Mouse (Mus musculus) MEL (cell line): ENCODE measurements around the gene Ppargc1a. TPM values are rescaled to one million over a fixed set of nuclear protein-coding genes. Genes with fewer than 3 reads are reported as not detected.

Source experiments
- DNase-seq: peaks from one replicate; pipeline ENCODE4 v3.0.0; 2011; ENCODE audit warnings: low read depth, low spot score
- H3K27ac ChIP-seq: 2 replicates; pipeline ENCODE4 v1.5.1; 2012; ENCODE audit warnings: low read depth, mild to moderate bottlenecking, control low read depth, low read length, moderate library complexity; ENCODE audit not compliant: control insufficient read depth
- H3K27me3 ChIP-seq, 2 experiments: fragments of 150-350 bp in 1 of 2; sonication (generic) in 1 of 2; 2 replicates each; pipeline ENCODE4 v1.6.1; 2012; ENCODE audit warnings: low read length in 2 of 2, mild to moderate bottlenecking in 2 of 2, improper control_type of control experiment in 1 of 2, moderate library complexity in 1 of 2; ENCODE audit not compliant: insufficient read depth in 2 of 2, control insufficient read depth in 1 of 2
- H3K36me3 ChIP-seq, 2 experiments: 2 replicates each; pipeline ENCODE4 v1.6.1; 2012 to 2014; ENCODE audit warnings: low read length in 2 of 2, improper control_type of control experiment in 1 of 2, inconsistent platforms in 1 of 2, mild to moderate bottlenecking in 1 of 2; ENCODE audit not compliant: insufficient read depth in 2 of 2, control insufficient read depth in 1 of 2
- H3K4me1 ChIP-seq, 2 experiments: fragments of 150-350 bp in 1 of 2; sonication (generic) in 1 of 2; 2 replicates each; pipeline ENCODE4 v1.6.1; 2012; ENCODE audit warnings: low read length in 2 of 2, improper control_type of control experiment in 1 of 2, mild to moderate bottlenecking in 1 of 2; ENCODE audit not compliant: insufficient read depth in 2 of 2, control insufficient read depth in 1 of 2
- H3K4me3 ChIP-seq, 2 experiments: fragments of 150-350 bp in 1 of 2; sonication (generic) in 1 of 2; 2 replicates each; pipeline ENCODE4 v1.5.1; 2012; ENCODE audit warnings: low read depth in 2 of 2, low read length in 2 of 2, mild to moderate bottlenecking in 2 of 2, moderate library complexity in 2 of 2, control low read depth in 1 of 2, improper control_type of control experiment in 1 of 2; ENCODE audit not compliant: control insufficient read depth in 1 of 2, insufficient read depth in 1 of 2
- H3K79me2 ChIP-seq: 2 replicates; pipeline ENCODE4 v1.6.1; 2012; ENCODE audit warnings: mild to moderate bottlenecking, low read length, moderate library complexity; ENCODE audit not compliant: control insufficient read depth, poor library complexity, insufficient read depth
- H3K9ac ChIP-seq: 2 replicates; pipeline ENCODE4 v1.6.1; 2012; ENCODE audit warnings: low read depth, mild to moderate bottlenecking, control low read depth, low read length, moderate library complexity; ENCODE audit not compliant: control insufficient read depth, poor library complexity, severe bottlenecking
- H3K9me3 ChIP-seq: fragments of 150-350 bp; sonication (generic); replicated peaks from 2 replicates; pipeline ENCODE4 v1.6.1; 2012; ENCODE audit warnings: mild to moderate bottlenecking, low read length, improper control_type of control experiment, moderate library complexity; ENCODE audit not compliant: insufficient read depth
- BHLHE40 ChIP-seq: IDR thresholded peaks from 2 replicates; pipeline ENCODE4 v1.6.1; 2012; ENCODE audit warnings: low read depth, mild to moderate bottlenecking, inconsistent platforms, low read length, improper control_type of control experiment, borderline replicate concordance
- CHD1 ChIP-seq: IDR thresholded peaks from 2 replicates; pipeline ENCODE4 v1.6.1; 2012; ENCODE audit warnings: low read depth, mild to moderate bottlenecking, inconsistent platforms, low read length, improper control_type of control experiment
- CHD2 ChIP-seq: IDR thresholded peaks from 2 replicates; pipeline ENCODE4 v1.6.1; 2011; ENCODE audit warnings: low read length, improper control_type of control experiment
- E2F4 ChIP-seq: IDR thresholded peaks from 2 replicates; pipeline ENCODE4 v1.6.1; 2011; ENCODE audit warnings: low read depth, low read length, improper control_type of control experiment, borderline replicate concordance
- GABPA ChIP-seq: IDR thresholded peaks from 2 replicates; pipeline ENCODE4 v1.6.1; 2012; ENCODE audit warnings: low read depth, mild to moderate bottlenecking, inconsistent platforms, low read length, improper control_type of control experiment, moderate library complexity
- HCFC1 ChIP-seq: IDR thresholded peaks from 2 replicates; pipeline ENCODE4 v1.6.1; 2012; ENCODE audit warnings: low read depth, mild to moderate bottlenecking, inconsistent platforms, low read length, improper control_type of control experiment, moderate library complexity
- KAT2A ChIP-seq: conservative IDR thresholded peaks from 2 replicates; pipeline ENCODE4 v1.6.1; 2012; ENCODE audit warnings: low read depth, low read length, improper control_type of control experiment, inconsistent platforms
- MAFK ChIP-seq: IDR thresholded peaks from 2 replicates; pipeline ENCODE4 v1.6.1; 2011; ENCODE audit warnings: low read depth, mild to moderate bottlenecking, low read length, improper control_type of control experiment, borderline replicate concordance
- MAX ChIP-seq: IDR thresholded peaks from 2 replicates; pipeline ENCODE4 v1.6.1; 2011; ENCODE audit warnings: low read length, improper control_type of control experiment
- MEF2A ChIP-seq: IDR thresholded peaks from 2 replicates; pipeline ENCODE4 v1.6.1; 2014; ENCODE audit warnings: low read depth, mild to moderate bottlenecking, inconsistent platforms, low read length, improper control_type of control experiment; ENCODE audit not compliant: poor library complexity, insufficient replicate concordance, severe bottlenecking; ENCODE audit errors: extremely low read depth
- MYC ChIP-seq: IDR thresholded peaks from 2 replicates; pipeline ENCODE4 v1.6.1; 2011; ENCODE audit warnings: low read depth, mild to moderate bottlenecking, low read length, improper control_type of control experiment, moderate library complexity
- NELFE ChIP-seq: IDR thresholded peaks from 2 replicates; pipeline ENCODE4 v1.6.1; 2011; ENCODE audit warnings: low read depth, low read length, improper control_type of control experiment
- NRF1 ChIP-seq: IDR thresholded peaks from 2 replicates; pipeline ENCODE4 v1.6.1; 2014; ENCODE audit warnings: low read depth, mild to moderate bottlenecking, inconsistent platforms, low read length, improper control_type of control experiment, moderate library complexity; ENCODE audit not compliant: poor library complexity, insufficient read depth, severe bottlenecking
- POLR2A ChIP-seq, 2 experiments: IDR thresholded peaks; 2 replicates each; pipeline ENCODE4 v1.6.1; 2011 to 2012; ENCODE audit warnings: low read length in 2 of 2, mild to moderate bottlenecking in 2 of 2, control low read depth in 1 of 2, improper control_type of control experiment in 1 of 2, low read depth in 1 of 2, moderate library complexity in 1 of 2; ENCODE audit not compliant: control insufficient read depth in 1 of 2, insufficient read depth in 1 of 2, poor library complexity in 1 of 2
- POLR2AphosphoS2 ChIP-seq: IDR thresholded peaks from 2 replicates; pipeline ENCODE4 v1.6.1; 2011; ENCODE audit warnings: low read length, improper control_type of control experiment
- RCOR1 ChIP-seq: IDR thresholded peaks from 2 replicates; pipeline ENCODE4 v1.6.1; 2012; ENCODE audit warnings: low read depth, mild to moderate bottlenecking, inconsistent platforms, low read length, improper control_type of control experiment
- SMC3 ChIP-seq: IDR thresholded peaks from 2 replicates; pipeline ENCODE4 v1.6.1; 2011; ENCODE audit warnings: low read depth, low read length, improper control_type of control experiment
- TCF12 ChIP-seq: IDR thresholded peaks from 2 replicates; pipeline ENCODE4 v1.6.1; 2014; ENCODE audit warnings: low read depth, mild to moderate bottlenecking, inconsistent platforms, low read length, improper control_type of control experiment, moderate library complexity
- UBTF ChIP-seq: IDR thresholded peaks from 2 replicates; pipeline ENCODE4 v1.6.1; 2012; ENCODE audit warnings: low read depth, mild to moderate bottlenecking, inconsistent platforms, low read length, improper control_type of control experiment, moderate library complexity, borderline replicate concordance; ENCODE audit not compliant: insufficient read depth
- USF1 ChIP-seq: IDR thresholded peaks from 2 replicates; pipeline ENCODE4 v1.6.1; 2014; ENCODE audit warnings: low read depth, mild to moderate bottlenecking, inconsistent platforms, low read length, improper control_type of control experiment, moderate library complexity
- ZKSCAN1 ChIP-seq: IDR thresholded peaks from 2 replicates; pipeline ENCODE4 v1.6.1; 2012; ENCODE audit warnings: low read depth, mild to moderate bottlenecking, inconsistent platforms, low read length, improper control_type of control experiment, moderate library complexity
- ZMIZ1 ChIP-seq: IDR thresholded peaks from 2 replicates; pipeline ENCODE4 v1.6.1; 2012; ENCODE audit warnings: low read depth, mild to moderate bottlenecking, inconsistent platforms, low read length, improper control_type of control experiment, moderate library complexity
- polyA plus RNA-seq, 2 experiments: library from polyadenylated mRNA; stranded (reverse) in 1 of 2; unstranded in 1 of 2; fragments of >175 nt in 1 of 2; fragments of >200 nt in 1 of 2; gene quantifications; 2 replicates each; pipeline versions ENCODE4 v1.2.1 to v1.2.4; 2012; ENCODE audit warnings: low replicate concordance in 2 of 2, low read depth in 1 of 2; ENCODE audit not compliant: insufficient read length in 2 of 2, insufficient read depth in 1 of 2, missing spikeins in 1 of 2
- total RNA-seq: library from RNA; depleted of rRNA; stranded (reverse); fragments of 300-350 nt; gene quantifications from 2 replicates; pipeline ENCODE4 v1.2.3, GENCODE M21; 2012

Ppargc1a gene
- total and polyA plus RNA-seq, 3 experiments, result 0.04 to 0.06 TPM; not detected in 1

- H3K36me3 ChIP-seq, result no peaks in the 10 kb centered on the region
- no peaks in the 10 kb centered on the region for H3K79me2 ChIP-seq
- no peak overlapping the region for H3K27ac ChIP-seq
- H3K4me3 ChIP-seq, result no peak overlapping the region
- TF ChIP-seq E2F4 (no peak), MEF2A (no peak), NRF1 (no peak), UBTF (no peak), CHD2 (no peak), ZMIZ1 (no peak), ZKSCAN1 (no peak), MYC (no peak), SMC3 (no peak), BHLHE40 (no peak), GABPA (no peak), POLR2AphosphoS2 (no peak), CHD1 (no peak), HCFC1 (no peak), TCF12 (no peak), MAFK (no peak), USF1 (no peak), POLR2A (IDR thresholded peaks at IDR 0.05; ENCODE audit: control insufficient read depth in 1 of 2, insufficient read depth in 1 of 2, low read depth in 1 of 2, low read length in 2 of 2, poor library complexity in 1 of 2) (no peak)
- DNase-seq, result peak; percentile 3
- no peaks in the 10 kb centered on the region for H3K9me3 ChIP-seq
- no peaks in the 10 kb centered on the region for H3K27me3 ChIP-seq
- no peak overlapping the region for H3K9ac ChIP-seq
- H3K4me1 ChIP-seq, result no peaks in the 10 kb centered on the region
Measured at GRCm38 (mm10) chr5:51483768-51484167, 83.8 kb downstream of the Ppargc1a start.

- TF ChIP-seq NELFE (no peak), RCOR1 (no peak), UBTF (no peak), MAX (no peak), KAT2A (no peak), MEF2A (no peak)
- H3K4me1 ChIP-seq, result no peaks in the 10 kb centered on the region
- no peaks in the 10 kb centered on the region for H3K27me3 ChIP-seq
- H3K9ac ChIP-seq, result no peak overlapping the region
- no peaks in the 10 kb centered on the region for H3K79me2 ChIP-seq
- no peaks in the 10 kb centered on the region for H3K36me3 ChIP-seq
- DNase-seq, result no peak
- H3K27ac ChIP-seq, result no peak overlapping the region
- no peaks in the 10 kb centered on the region for H3K9me3 ChIP-seq
- H3K4me3 ChIP-seq, result no peak overlapping the region
Measured at GRCm38 (mm10) chr5:51479859-51480258, 87.7 kb downstream of the Ppargc1a start.
